Comparison of ENCODE assay signal across 11 mouse cellular contexts in the genomic region with DNA sequence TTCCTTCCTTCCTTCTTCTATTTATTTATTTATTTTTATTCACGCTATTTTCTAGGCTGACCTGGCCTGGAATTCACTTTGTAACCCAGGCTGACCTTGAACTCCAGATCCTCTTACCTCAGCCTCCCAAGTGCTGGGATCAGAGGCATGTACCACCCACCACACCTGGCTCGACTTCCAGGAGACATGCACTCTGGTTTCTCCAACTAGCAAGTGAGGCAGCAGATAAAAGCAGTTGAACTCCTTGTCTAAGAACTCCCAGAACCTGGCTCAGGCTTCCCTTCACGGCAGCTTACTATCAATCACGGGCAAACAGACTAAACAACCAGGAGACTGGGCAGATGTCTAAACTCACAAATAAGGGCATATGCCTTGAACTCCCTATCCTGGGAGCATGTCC. TPM values are rescaled to one million over a fixed set of nuclear protein-coding genes. Genes with fewer than 3 reads are reported as not detected.
DNase-seq lines count a peak whose midpoint lies in the region; ATAC-seq lines count a peak whose summit lies in the region.
"Had no signal": no experiment of that assay in that cellular context is flagged by ENCODE, and none has a peak within 500 bp of the region (broad histone marks: within the 10 kb centered on the region; RNA-seq: fewer than 3 reads in every experiment).

No protein-coding gene starts in this region.

- no peaks in the 10 kb centered on the region for H3K36me3 ChIP-seq in hindbrain, embryonic 10.5 days
- no peaks in the 10 kb centered on the region for H3K36me3 ChIP-seq in hindbrain, embryonic 16.5 days (ENCODE audit: control insufficient read depth, insufficient read depth, low read length)
- H3K36me3 ChIP-seq in neural tube, embryonic 13.5 days, result no peaks in the 10 kb centered on the region
- H3K36me3 ChIP-seq in hindbrain, embryonic 14.5 days (replicated peaks; ENCODE audit: control insufficient read depth, insufficient read depth), result no peaks in the 10 kb centered on the region
- no peaks in the 10 kb centered on the region for H3K36me3 ChIP-seq in midbrain, embryonic 16.5 days (ENCODE audit: control insufficient read depth, insufficient read depth, low read length)
- H3K36me3 ChIP-seq: heart, embryonic 12.5 days; limb, embryonic 12.5 days had no signal

- peak overlapping the region; percentile 94 for H3K27ac ChIP-seq in hindbrain, embryonic 10.5 days
- no peak overlapping the region; the same call in 1 of the 2 replicates for H3K27ac ChIP-seq in hindbrain, embryonic 16.5 days (ENCODE audit: low read depth, low read length)
- H3K27ac ChIP-seq in neural tube, embryonic 13.5 days (replicated peaks), result peak overlapping the region; percentile 61
- peak overlapping the region; percentile 52; the same call in 1 of the 2 replicates for H3K27ac ChIP-seq in hindbrain, embryonic 14.5 days
- H3K27ac ChIP-seq in midbrain, embryonic 16.5 days (ENCODE audit: low read length), result no peak overlapping the region

- H3K9me3 ChIP-seq in hindbrain, embryonic 10.5 days, result no peaks in the 10 kb centered on the region
- H3K9me3 ChIP-seq in hindbrain, embryonic 16.5 days (ENCODE audit: control insufficient read depth, low read length), result no peaks in the 10 kb centered on the region
- H3K9me3 ChIP-seq in neural tube, embryonic 13.5 days, result no peaks in the 10 kb centered on the region
- no peaks in the 10 kb centered on the region for H3K9me3 ChIP-seq in hindbrain, embryonic 14.5 days (ENCODE audit: control insufficient read depth, low read length)
- H3K9me3 ChIP-seq in midbrain, embryonic 16.5 days (replicated peaks; ENCODE audit: control insufficient read depth, low read length, poor library complexity, severe bottlenecking), result no peaks in the 10 kb centered on the region
- H3K9me3 ChIP-seq: heart, embryonic 12.5 days; limb, embryonic 12.5 days had no signal

- H3K4me3 ChIP-seq in hindbrain, embryonic 10.5 days, result no peak overlapping the region
- H3K4me3 ChIP-seq in hindbrain, embryonic 16.5 days (ENCODE audit: low read length), result no peak overlapping the region
- H3K4me3 ChIP-seq in neural tube, embryonic 13.5 days, result no peak overlapping the region
- no peak overlapping the region for H3K4me3 ChIP-seq in hindbrain, embryonic 14.5 days (replicated peaks; ENCODE audit: low read length)
- H3K4me3 ChIP-seq in midbrain, embryonic 16.5 days (ENCODE audit: low read depth, low read length), result no peak overlapping the region
- H3K4me3 ChIP-seq: heart, embryonic 12.5 days; limb, embryonic 12.5 days had no signal

- whole genome bisulfite sequencing in hindbrain, embryonic 10.5 days, result 79% methylated on average over 4 of the region's 4 CpGs
- 78% methylated on average over 4 of the region's 4 CpGs for WGBS in hindbrain, embryonic 16.5 days
- 73% methylated on average over 4 of the region's 4 CpGs for WGBS in neural tube, embryonic 13.5 days
- 77% methylated on average over 4 of the region's 4 CpGs for WGBS in hindbrain, embryonic 14.5 days
- 87% methylated on average over 4 of the region's 4 CpGs for WGBS in midbrain, embryonic 16.5 days

- H3K4me2 ChIP-seq in hindbrain, embryonic 16.5 days (ENCODE audit: low read length), result no peak overlapping the region
- no peak overlapping the region for H3K4me2 ChIP-seq in neural tube, embryonic 13.5 days
- H3K4me2 ChIP-seq in hindbrain, embryonic 14.5 days (replicated peaks), result no peak overlapping the region
- no peak overlapping the region for H3K4me2 ChIP-seq in midbrain, embryonic 16.5 days (ENCODE audit: low read length)
- H3K4me2 ChIP-seq: heart, embryonic 12.5 days; limb, embryonic 12.5 days had no signal

- no peak overlapping the region for H3K9ac ChIP-seq in hindbrain, embryonic 16.5 days (ENCODE audit: low read depth, low read length)
- no peak overlapping the region for H3K9ac ChIP-seq in neural tube, embryonic 13.5 days
- no peak overlapping the region for H3K9ac ChIP-seq in hindbrain, embryonic 14.5 days
- H3K9ac ChIP-seq in midbrain, embryonic 16.5 days (ENCODE audit: low read depth, low read length), result no peak overlapping the region
- H3K9ac ChIP-seq: limb, embryonic 12.5 days had no signal

- no peaks in the 10 kb centered on the region for H3K27me3 ChIP-seq in hindbrain, embryonic 10.5 days (ENCODE audit: insufficient read depth, poor library complexity, severe bottlenecking)
- no peaks in the 10 kb centered on the region for H3K27me3 ChIP-seq in hindbrain, embryonic 16.5 days (replicated peaks; ENCODE audit: control insufficient read depth, insufficient read depth, low read length)
- H3K27me3 ChIP-seq in neural tube, embryonic 13.5 days, result no peaks in the 10 kb centered on the region
- no peaks in the 10 kb centered on the region for H3K27me3 ChIP-seq in hindbrain, embryonic 14.5 days (ENCODE audit: control insufficient read depth, insufficient read depth, low read length)
- H3K27me3 ChIP-seq in midbrain, embryonic 16.5 days (ENCODE audit: control insufficient read depth, insufficient read depth, low read depth, low read length), result no peaks in the 10 kb centered on the region
- H3K27me3 ChIP-seq: heart, embryonic 12.5 days; limb, embryonic 12.5 days; Patski had no signal

- peaks cover 80% of the 10 kb centered on the region for H3K4me1 ChIP-seq in hindbrain, embryonic 10.5 days (replicated peaks)
- H3K4me1 ChIP-seq in hindbrain, embryonic 16.5 days (ENCODE audit: control insufficient read depth, insufficient read depth, low read depth, low read length), result peaks cover 38% of the 10 kb centered on the region
- peaks cover 73% of the 10 kb centered on the region for H3K4me1 ChIP-seq in neural tube, embryonic 13.5 days (replicated peaks)
- H3K4me1 ChIP-seq in hindbrain, embryonic 14.5 days (replicated peaks; ENCODE audit: control insufficient read depth, insufficient read depth, low read length), result peaks cover 29% of the 10 kb centered on the region
- peaks cover 32% of the 10 kb centered on the region for H3K4me1 ChIP-seq in midbrain, embryonic 16.5 days (ENCODE audit: control insufficient read depth, insufficient read depth, low read length)

- DNase-seq in hindbrain, embryonic 10.5 days (ENCODE audit: low spot score), result no peak
- no peak for DNase-seq in neural tube, embryonic 10.5 days (ENCODE audit: extremely low spot score, low spot score)
- DNase-seq in hindbrain, embryonic 14.5 days (ENCODE audit: low spot score), result no peak
- no peak for DNase-seq in embryo, embryonic 11 days

- no peak for ATAC-seq in hindbrain, embryonic 16.5 days
- no peak for ATAC-seq in neural tube, embryonic 13.5 days (ENCODE audit: low read depth)
- no peak for ATAC-seq in hindbrain, embryonic 14.5 days (ENCODE audit: low FRiP score)
- ATAC-seq in erythroblast, adult 5-6 weeks (replicated peaks; ENCODE audit: low FRiP score, poor library complexity, severe bottlenecking), result no peak
- ATAC-seq in midbrain, embryonic 16.5 days, result no peak
- ATAC-seq: Patski had no signal

RNA-seq across cellular contexts. Expression of a gene that starts 25.8 kb away (rescaled TPM):
- 2,611 and 3,050 TPM in 2 replicates for polyA plus RNA-seq in hindbrain, embryonic 10.5 days (2016; fragmentation: Nextera tagmentation; extraction: Ambion mirVana)
- 1,165 and 1,204 TPM in 2 replicates for polyA plus RNA-seq in hindbrain, embryonic 16.5 days (2015; fragmentation: Nextera tagmentation; extraction: Ambion mirVana)
- 2,347 and 2,536 TPM in 2 replicates for polyA plus RNA-seq in neural tube, embryonic 13.5 days (2015; fragmentation: Nextera tagmentation; extraction: Ambion mirVana)
- 1,567 and 1,692 TPM in 2 replicates for polyA plus RNA-seq in hindbrain, embryonic 14.5 days (2014; fragmentation: Nextera tagmentation; extraction: Ambion mirVana)
- 1,027 and 1,158 TPM in 2 replicates for total RNA-seq in erythroblast, adult 5-6 weeks (2015; ENCODE audit: low replicate concordance)
- total RNA-seq in erythroblast, adult 5-6 weeks (2017; ENCODE audit: low replicate concordance), result 910 and 1,101 TPM in 2 replicates
- 1,375 and 1,671 TPM in 2 replicates for polyA plus RNA-seq in midbrain, embryonic 16.5 days (2015; fragmentation: Nextera tagmentation; extraction: Ambion mirVana)

Comparison
In these comparisons a context has a peak if more than half of its experiments do, and no peak if none do; other contexts are left out.
1. H3K27ac ChIP-seq: peak in hindbrain, embryonic 10.5 days (single experiment), neural tube, embryonic 13.5 days (single experiment) and hindbrain, embryonic 14.5 days (single experiment); none in hindbrain, embryonic 16.5 days (single experiment) and midbrain, embryonic 16.5 days (single experiment).